Mouse (Mus musculus): ENCODE results near the gene Lpcat1. TPM values are rescaled to one million over a fixed set of nuclear protein-coding genes. Genes with fewer than 3 reads are reported as not detected.

The Lpcat1 gene
- polyA plus RNA-seq, 2 experiments: 61.0 to 63.7 TPM

DNA sequence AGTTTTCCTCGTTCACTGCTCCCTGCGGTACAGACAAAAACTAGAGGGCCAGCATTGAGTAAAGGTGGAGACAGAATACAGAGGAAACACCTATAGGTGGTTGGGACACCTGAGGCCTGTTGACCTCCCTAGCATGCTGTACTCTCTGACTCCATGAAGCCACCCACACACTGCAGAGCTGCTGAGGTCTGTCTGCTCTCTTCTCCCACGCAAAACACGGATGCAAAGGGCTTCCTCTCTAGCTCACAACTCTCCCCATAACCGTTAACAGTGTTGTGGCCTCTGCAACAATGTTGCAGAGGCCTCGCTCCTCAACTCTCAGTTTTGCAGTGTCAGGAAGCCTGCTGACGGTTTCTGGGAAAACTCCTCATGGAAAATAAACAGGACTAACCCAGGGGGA, 15.5 kb downstream of the Lpcat1 start:
- ATAC-seq (ENCODE audit: insufficient read depth) (no peak), DNase-seq (ENCODE audit: low read depth in 3 of 3, low spot score in 3 of 3) (no peak)
- Histone ChIP-seq H3K4me3 (ENCODE audit: insufficient read depth in 1 of 2, low read depth in 2 of 2, low read length in 2 of 2) (no peak overlapping the region), H3K27me3 (ENCODE audit: control insufficient read depth, insufficient read depth, low read length) (no peaks in the 10 kb centered on the region), H3K9ac (replicated peaks) (peak overlapping the region; percentile 25), H3K4me1 (replicated peaks; ENCODE audit: control insufficient read depth in 2 of 2, insufficient read depth in 2 of 2, low read length in 1 of 2) (peaks cover 61 to 72% of the 10 kb centered on the region in 2 experiments), H3K36me3 (replicated peaks; ENCODE audit: control insufficient read depth, insufficient read depth, low read depth) (peaks cover 71% of the 10 kb centered on the region), H3K4me2 (ENCODE audit: low read depth) (no peak overlapping the region; the same call in 1 of the 2 replicates), H3K9me3 (ENCODE audit: control insufficient read depth, low read length) (no peaks in the 10 kb centered on the region), H3K27ac (peak overlapping the region; percentile 49)
- TF ChIP-seq EP300 (IDR thresholded peaks at IDR 0.05; ENCODE audit: low read depth) (no peak), CTCF (IDR thresholded peaks at IDR 0.05; ENCODE audit: low read depth) (no peak)
- 81% methylated on average over 7 of the region's 7 CpGs for WGBS (ENCODE audit: insufficient replicate concordance)

DNA sequence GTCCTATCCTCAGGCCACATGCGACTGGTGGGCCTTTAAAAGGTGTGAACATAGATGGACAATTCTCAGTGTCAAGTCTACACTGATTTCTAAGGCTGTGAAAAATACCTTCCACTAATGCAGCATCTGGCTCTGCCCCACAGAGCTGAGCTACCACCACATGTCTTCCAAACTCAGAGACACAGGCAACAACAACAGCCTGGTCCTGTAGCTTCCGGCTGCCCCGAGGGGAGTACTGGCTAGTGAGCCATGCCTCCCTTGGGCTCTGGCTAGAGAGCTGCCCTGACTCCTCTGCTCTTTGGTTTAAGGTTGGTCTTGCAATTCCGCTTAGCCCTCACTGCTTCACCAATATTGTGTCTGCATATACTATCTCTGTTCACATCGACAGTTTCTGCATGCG, 16.3 kb downstream of the Lpcat1 start:
- no peaks in the 10 kb centered on the region for H3K27me3 ChIP-seq (ENCODE audit: control insufficient read depth, insufficient read depth, low read length)
- TF ChIP-seq EP300 (IDR thresholded peaks at IDR 0.05; ENCODE audit: low read depth): no peak
- no peak for TF ChIP-seq CTCF (IDR thresholded peaks at IDR 0.05; ENCODE audit: low read depth)
- peaks cover 75% of the 10 kb centered on the region for H3K36me3 ChIP-seq (replicated peaks; ENCODE audit: control insufficient read depth, insufficient read depth, low read depth)
- no peak overlapping the region for H3K4me3 ChIP-seq (ENCODE audit: insufficient read depth in 1 of 2, low read depth in 2 of 2, low read length in 2 of 2)
- ATAC-seq (ENCODE audit: insufficient read depth): no peak
- peaks cover 56 to 67% of the 10 kb centered on the region in 2 experiments for H3K4me1 ChIP-seq (replicated peaks; ENCODE audit: control insufficient read depth in 2 of 2, insufficient read depth in 2 of 2, low read length in 1 of 2)
- peak overlapping the region; percentile 15; the same call in 1 of the 2 replicates for H3K9ac ChIP-seq (replicated peaks)
- 80% methylated on average over 6 of the region's 6 CpGs for WGBS (ENCODE audit: insufficient replicate concordance)
- peak overlapping the region; percentile 64 for H3K27ac ChIP-seq
- no peak for DNase-seq (ENCODE audit: low read depth in 3 of 3, low spot score in 3 of 3)
- no peaks in the 10 kb centered on the region for H3K9me3 ChIP-seq (ENCODE audit: control insufficient read depth, low read length)
- peak overlapping the region; percentile 39 for H3K4me2 ChIP-seq (ENCODE audit: low read depth)

GRCm38 (mm10) chr13:73484171-73484570, 17.2 kb downstream of the Lpcat1 start:
- peak overlapping the region; percentile 64 for H3K27ac ChIP-seq
- 22% methylated on average over 5 of the region's 5 CpGs for WGBS (ENCODE audit: insufficient replicate concordance)
- H3K9me3 ChIP-seq (ENCODE audit: control insufficient read depth, low read length): no peaks in the 10 kb centered on the region
- no peaks in the 10 kb centered on the region for H3K27me3 ChIP-seq (ENCODE audit: control insufficient read depth, insufficient read depth, low read length)
- peaks cover 76% of the 10 kb centered on the region for H3K36me3 ChIP-seq (replicated peaks; ENCODE audit: control insufficient read depth, insufficient read depth, low read depth)
- peak overlapping the region; percentile 39 for H3K4me2 ChIP-seq (ENCODE audit: low read depth)
- H3K4me3 ChIP-seq (ENCODE audit: insufficient read depth in 1 of 2, low read depth in 2 of 2, low read length in 2 of 2): no peak overlapping the region
- ATAC-seq (ENCODE audit: insufficient read depth): peak; percentile 68
- no peak for TF ChIP-seq EP300 (IDR thresholded peaks at IDR 0.05; ENCODE audit: low read depth)
- no peak for TF ChIP-seq CTCF (IDR thresholded peaks at IDR 0.05; ENCODE audit: low read depth)
- H3K4me1 ChIP-seq (replicated peaks; ENCODE audit: control insufficient read depth in 2 of 2, insufficient read depth in 2 of 2, low read length in 1 of 2): peaks cover 47 to 65% of the 10 kb centered on the region in 2 experiments
- H3K9ac ChIP-seq (replicated peaks): peak overlapping the region; percentile 25; the same call in 1 of the 2 replicates
- no peak for DNase-seq (ENCODE audit: low read depth in 3 of 3, low spot score in 3 of 3)

DNA sequence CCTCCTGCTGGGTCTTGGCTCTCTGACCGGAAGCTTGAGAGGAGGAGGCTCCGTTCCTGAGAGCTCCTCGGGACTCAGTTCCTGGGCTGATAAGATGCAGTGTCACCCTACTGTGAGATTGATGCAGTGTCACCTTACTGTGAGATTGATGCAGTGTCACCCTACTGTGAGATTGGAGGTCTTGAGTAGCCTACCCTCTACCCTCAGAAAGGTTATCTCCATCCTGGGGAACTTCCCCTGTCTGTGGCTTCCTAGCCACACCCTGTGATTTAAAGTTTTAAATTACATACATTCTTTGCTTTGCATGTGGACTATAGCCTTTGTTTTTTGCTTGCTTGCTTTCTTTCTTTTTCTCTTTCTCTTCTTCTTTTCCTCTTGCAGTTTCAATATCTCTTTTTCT, 21.1 kb downstream of the Lpcat1 start:
- no peak for TF ChIP-seq CTCF (IDR thresholded peaks at IDR 0.05; ENCODE audit: low read depth)
- no peak for TF ChIP-seq EP300 (IDR thresholded peaks at IDR 0.05; ENCODE audit: low read depth)
- H3K27me3 ChIP-seq (ENCODE audit: control insufficient read depth, insufficient read depth, low read length): no peaks in the 10 kb centered on the region
- no peaks in the 10 kb centered on the region for H3K9me3 ChIP-seq (ENCODE audit: control insufficient read depth, low read length)
- peaks cover 30 to 55% of the 10 kb centered on the region in 2 experiments for H3K4me1 ChIP-seq (replicated peaks; ENCODE audit: control insufficient read depth in 2 of 2, insufficient read depth in 2 of 2, low read length in 1 of 2)
- peak overlapping the region; percentile 17 for H3K27ac ChIP-seq
- H3K9ac ChIP-seq (replicated peaks): no peak overlapping the region
- no peak overlapping the region for H3K4me3 ChIP-seq (ENCODE audit: insufficient read depth in 1 of 2, low read depth in 2 of 2, low read length in 2 of 2)
- 45% methylated on average over 3 of the region's 3 CpGs for WGBS (ENCODE audit: insufficient replicate concordance)
- H3K36me3 ChIP-seq (replicated peaks; ENCODE audit: control insufficient read depth, insufficient read depth, low read depth): peaks cover 98% of the 10 kb centered on the region
- no peak for ATAC-seq (ENCODE audit: insufficient read depth)
- DNase-seq (ENCODE audit: low read depth in 3 of 3, low spot score in 3 of 3): no peak
- no peak overlapping the region for H3K4me2 ChIP-seq (ENCODE audit: low read depth)

DNA sequence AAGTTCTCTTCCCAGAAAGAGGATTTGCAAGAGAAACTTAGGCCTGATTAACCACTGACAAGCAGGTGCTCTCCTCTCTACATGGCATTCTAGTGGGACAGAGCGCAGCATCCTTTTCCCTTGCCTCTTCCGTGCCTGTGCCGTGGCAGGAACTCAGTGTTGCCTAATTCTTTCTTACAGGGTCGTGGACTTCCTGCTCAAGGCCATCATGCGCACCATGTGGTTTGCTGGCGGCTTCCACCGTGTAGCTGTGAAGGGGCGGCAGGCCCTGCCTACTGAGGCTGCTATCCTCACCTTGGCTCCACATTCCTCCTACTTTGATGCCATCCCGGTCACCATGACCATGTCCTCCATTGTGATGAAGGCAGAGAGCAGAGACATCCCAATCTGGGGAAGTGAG, 21.7 kb downstream of the Lpcat1 start:
- no peak overlapping the region for H3K9ac ChIP-seq (replicated peaks)
- H3K4me2 ChIP-seq (ENCODE audit: low read depth): no peak overlapping the region
- H3K9me3 ChIP-seq (ENCODE audit: control insufficient read depth, low read length): no peaks in the 10 kb centered on the region
- H3K4me3 ChIP-seq (ENCODE audit: insufficient read depth in 1 of 2, low read depth in 2 of 2, low read length in 2 of 2): no peak overlapping the region
- ATAC-seq (ENCODE audit: insufficient read depth) (no peak), DNase-seq (ENCODE audit: low read depth in 3 of 3, low spot score in 3 of 3) (no peak)
- H3K27ac ChIP-seq: no peak overlapping the region
- TF ChIP-seq CTCF (IDR thresholded peaks at IDR 0.05; ENCODE audit: low read depth) (no peak), EP300 (IDR thresholded peaks at IDR 0.05; ENCODE audit: low read depth) (no peak)
- WGBS (ENCODE audit: insufficient replicate concordance): 63% methylated on average over 9 of the region's 9 CpGs
- H3K4me1 ChIP-seq (replicated peaks; ENCODE audit: control insufficient read depth in 2 of 2, insufficient read depth in 2 of 2, low read length in 1 of 2): peaks cover 28 to 53% of the 10 kb centered on the region in 2 experiments
- H3K36me3 ChIP-seq (replicated peaks; ENCODE audit: control insufficient read depth, insufficient read depth, low read depth): peaks cover 99% of the 10 kb centered on the region
- no peaks in the 10 kb centered on the region for H3K27me3 ChIP-seq (ENCODE audit: control insufficient read depth, insufficient read depth, low read length)
